Mouse (Mus musculus): ENCODE data around the gene Corin. TPM values are rescaled to one million over a fixed set of nuclear protein-coding genes. Genes with fewer than 3 reads are reported as not detected.

Gene Corin
- total and polyA plus RNA-seq, 2 experiments = 0.46 TPM; not detected in 1

GRCm38 (mm10) chr5:72502778-72503177, 1.5 kb downstream of the Corin start:
- Histone ChIP-seq H3K36me3 (ENCODE audit: control insufficient read depth, insufficient read depth, low read length) (no peaks in the 10 kb centered on the region), H3K79me2 (ENCODE audit: control insufficient read depth, insufficient read depth, low read length) (no peaks in the 10 kb centered on the region), H3K4me3 (ENCODE audit: insufficient read depth, low read depth, low read length) (no peak overlapping the region), H3K4me1 (ENCODE audit: control insufficient read depth, insufficient read depth, low read length) (peaks cover 11% of the 10 kb centered on the region), H3K9ac (ENCODE audit: low read depth, low read length) (no peak overlapping the region), H3K27ac (replicated peaks; ENCODE audit: insufficient read depth, low read depth, low read length) (no peak overlapping the region), H3K27me3 (ENCODE audit: control insufficient read depth, insufficient read depth, low read length) (no peaks in the 10 kb centered on the region)
- peak; percentile 52 for DNase-seq (ENCODE audit: extremely low read depth, low read depth, low spot score)
- 48% methylated on average over 8 of the region's 8 CpGs for WGBS
- no peak for TF ChIP-seq POLR2A (IDR thresholded peaks at IDR 0.05; ENCODE audit: extremely low read depth, insufficient read depth, low read length)
- TF ChIP-seq CTCF (IDR thresholded peaks at IDR 0.05; ENCODE audit: low read depth, low read length) = no peak

- Histone ChIP-seq H3K79me2 (ENCODE audit: control insufficient read depth, insufficient read depth, low read length) (no peaks in the 10 kb centered on the region), H3K4me3 (ENCODE audit: insufficient read depth, low read depth, low read length) (no peak overlapping the region), H3K4me1 (ENCODE audit: control insufficient read depth, insufficient read depth, low read length) (peaks cover 11% of the 10 kb centered on the region), H3K27me3 (ENCODE audit: control insufficient read depth, insufficient read depth, low read length) (no peaks in the 10 kb centered on the region), H3K36me3 (ENCODE audit: control insufficient read depth, insufficient read depth, low read length) (no peaks in the 10 kb centered on the region), H3K9ac (ENCODE audit: low read depth, low read length) (no peak overlapping the region), H3K27ac (replicated peaks; ENCODE audit: insufficient read depth, low read depth, low read length) (no peak overlapping the region)
- TF ChIP-seq CTCF (IDR thresholded peaks at IDR 0.05; ENCODE audit: low read depth, low read length) (no peak), POLR2A (IDR thresholded peaks at IDR 0.05; ENCODE audit: extremely low read depth, insufficient read depth, low read length) (no peak)
- no peak for DNase-seq (ENCODE audit: extremely low read depth, low read depth, low spot score)
- 73% methylated on average over 3 of the region's 3 CpGs for WGBS
These were observed 2.5 kb downstream of the Corin start for GRCm38 (mm10) chr5:72501763-72502162.

- no peak overlapping the region for H3K4me3 ChIP-seq (ENCODE audit: insufficient read depth, low read depth, low read length)
- 23% methylated on average over 10 of the region's 10 CpGs for WGBS
- peaks cover 5% of the 10 kb centered on the region for H3K4me1 ChIP-seq (ENCODE audit: control insufficient read depth, insufficient read depth, low read length)
- no peaks in the 10 kb centered on the region for H3K79me2 ChIP-seq (ENCODE audit: control insufficient read depth, insufficient read depth, low read length)
- H3K9ac ChIP-seq (ENCODE audit: low read depth, low read length) = no peak overlapping the region
- no peaks in the 10 kb centered on the region for H3K27me3 ChIP-seq (ENCODE audit: control insufficient read depth, insufficient read depth, low read length)
- H3K36me3 ChIP-seq (ENCODE audit: control insufficient read depth, insufficient read depth, low read length) = no peaks in the 10 kb centered on the region
- TF ChIP-seq CTCF (IDR thresholded peaks at IDR 0.05; ENCODE audit: low read depth, low read length) = no peak
- no peak for TF ChIP-seq POLR2A (IDR thresholded peaks at IDR 0.05; ENCODE audit: extremely low read depth, insufficient read depth, low read length)
- H3K27ac ChIP-seq (replicated peaks; ENCODE audit: insufficient read depth, low read depth, low read length) = peak overlapping the region; percentile 22
- peak; percentile 95 for DNase-seq (ENCODE audit: extremely low read depth, low read depth, low spot score)
These were observed 6.0 kb downstream of the Corin start for GRCm38 (mm10) chr5:72498271-72498670.

GRCm38 (mm10) chr5:72496756-72497155, 7.5 kb downstream of the Corin start:
- H3K27ac ChIP-seq (replicated peaks; ENCODE audit: insufficient read depth, low read depth, low read length) = no peak overlapping the region
- WGBS = 82% methylated on average over 4 of the region's 4 CpGs
- no peak overlapping the region for H3K9ac ChIP-seq (ENCODE audit: low read depth, low read length)
- TF ChIP-seq POLR2A (IDR thresholded peaks at IDR 0.05; ENCODE audit: extremely low read depth, insufficient read depth, low read length) = no peak
- no peak for TF ChIP-seq CTCF (IDR thresholded peaks at IDR 0.05; ENCODE audit: low read depth, low read length)
- DNase-seq (ENCODE audit: extremely low read depth, low read depth, low spot score) = no peak
- no peaks in the 10 kb centered on the region for H3K27me3 ChIP-seq (ENCODE audit: control insufficient read depth, insufficient read depth, low read length)
- H3K79me2 ChIP-seq (ENCODE audit: control insufficient read depth, insufficient read depth, low read length) = no peaks in the 10 kb centered on the region
- H3K4me1 ChIP-seq (ENCODE audit: control insufficient read depth, insufficient read depth, low read length) = peaks cover 5% of the 10 kb centered on the region
- H3K36me3 ChIP-seq (ENCODE audit: control insufficient read depth, insufficient read depth, low read length) = no peaks in the 10 kb centered on the region
- no peak overlapping the region for H3K4me3 ChIP-seq (ENCODE audit: insufficient read depth, low read depth, low read length)

- H3K27ac ChIP-seq (replicated peaks; ENCODE audit: insufficient read depth, low read depth, low read length) = no peak overlapping the region
- H3K4me1 ChIP-seq (ENCODE audit: control insufficient read depth, insufficient read depth, low read length) = peaks cover 4% of the 10 kb centered on the region
- DNase-seq (ENCODE audit: extremely low read depth, low read depth, low spot score) = no peak
- H3K4me3 ChIP-seq (ENCODE audit: insufficient read depth, low read depth, low read length) = no peak overlapping the region
- TF ChIP-seq POLR2A (IDR thresholded peaks at IDR 0.05; ENCODE audit: extremely low read depth, insufficient read depth, low read length) = no peak
- no peak for TF ChIP-seq CTCF (IDR thresholded peaks at IDR 0.05; ENCODE audit: low read depth, low read length)
- no peaks in the 10 kb centered on the region for H3K79me2 ChIP-seq (ENCODE audit: control insufficient read depth, insufficient read depth, low read length)
- 78% methylated on average over 7 of the region's 7 CpGs for WGBS
- no peak overlapping the region for H3K9ac ChIP-seq (ENCODE audit: low read depth, low read length)
- no peaks in the 10 kb centered on the region for H3K27me3 ChIP-seq (ENCODE audit: control insufficient read depth, insufficient read depth, low read length)
- H3K36me3 ChIP-seq (ENCODE audit: control insufficient read depth, insufficient read depth, low read length) = no peaks in the 10 kb centered on the region
These were observed 10.4 kb downstream of the Corin start for GRCm38 (mm10) chr5:72493906-72494305.

GRCm38 (mm10) chr5:72491232-72491631, 13.0 kb downstream of the Corin start:
- no peak for DNase-seq (ENCODE audit: extremely low read depth, low read depth, low spot score)
- H3K36me3 ChIP-seq (ENCODE audit: control insufficient read depth, insufficient read depth, low read length) = no peaks in the 10 kb centered on the region
- TF ChIP-seq POLR2A (IDR thresholded peaks at IDR 0.05; ENCODE audit: extremely low read depth, insufficient read depth, low read length) (no peak), CTCF (IDR thresholded peaks at IDR 0.05; ENCODE audit: low read depth, low read length) (no peak)
- H3K4me3 ChIP-seq (ENCODE audit: insufficient read depth, low read depth, low read length) = no peak overlapping the region
- H3K9ac ChIP-seq (ENCODE audit: low read depth, low read length) = no peak overlapping the region
- no peak overlapping the region for H3K27ac ChIP-seq (replicated peaks; ENCODE audit: insufficient read depth, low read depth, low read length)
- H3K4me1 ChIP-seq (ENCODE audit: control insufficient read depth, insufficient read depth, low read length) = no peaks in the 10 kb centered on the region
- 48% methylated on average over 2 of the region's 2 CpGs for WGBS
- no peaks in the 10 kb centered on the region for H3K27me3 ChIP-seq (ENCODE audit: control insufficient read depth, insufficient read depth, low read length)
- no peaks in the 10 kb centered on the region for H3K79me2 ChIP-seq (ENCODE audit: control insufficient read depth, insufficient read depth, low read length)

Data from liver, adult 2 months (tissue).